ENCODE assay signal across 9 mouse cellular contexts in the genomic region with DNA sequence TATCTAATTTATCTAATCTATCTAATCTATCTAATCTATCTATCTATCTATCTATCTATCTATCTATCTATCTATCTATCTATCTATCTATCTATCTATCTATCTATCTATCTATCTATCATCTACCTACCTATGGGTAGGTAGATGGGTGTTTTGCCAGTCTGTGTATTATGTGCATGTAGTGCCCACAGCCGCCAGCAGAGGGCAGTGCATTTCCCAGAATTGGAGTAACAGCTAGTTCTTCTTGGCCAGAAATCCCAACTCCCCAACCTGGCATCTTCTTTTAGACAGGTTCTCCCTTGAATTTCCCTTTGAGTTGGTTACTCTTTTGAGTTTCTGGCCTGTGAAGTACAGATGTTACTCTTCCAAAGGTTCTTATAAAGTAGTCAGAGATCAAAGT.
DNase-seq lines count a peak whose midpoint lies in the region; ATAC-seq and TF ChIP-seq lines count a peak whose summit lies in the region.
"Had no signal": no experiment of that assay in that cellular context is flagged by ENCODE, and none has a peak within 500 bp of the region (broad histone marks: within the 10 kb centered on the region; RNA-seq: fewer than 3 reads in every experiment).

No protein-coding gene starts in this region.

- peak; percentile 36 to 60 for DNase-seq in cerebellum, adult 18-20 months
- peak; percentile 73 to 76 for DNase-seq in B cell, adult 2 months
- DNase-seq in forelimb bud, embryonic 11.5 days (ENCODE audit: low read depth, low spot score), result peak; percentile 69
- peak; percentile 7 to 55 for DNase-seq in layer of hippocampus, adult 8-10 months (ENCODE audit: low spot score in 2 of 2)
- DNase-seq in lung, postnatal 25 days (ENCODE audit: low spot score), result peak; percentile 51
- peak; percentile 9 to 17 for DNase-seq in spleen, postnatal 36 days (ENCODE audit: low spot score in 2 of 2)

- H3K4me1 ChIP-seq in bone marrow, adult 2 months (ENCODE audit: control insufficient read depth, insufficient read depth, low read length), result no peaks in the 10 kb centered on the region
- H3K4me1 ChIP-seq: midbrain, embryonic 12.5 days had no signal

- H3K27ac ChIP-seq in bone marrow, adult 2 months (ENCODE audit: control insufficient read depth, insufficient read depth, low read depth, low read length, poor library complexity), result no peak overlapping the region
- H3K27ac ChIP-seq: midbrain, embryonic 12.5 days had no signal

- no peak for TF ChIP-seq POLR2A in bone marrow, adult 2 months (IDR thresholded peaks at IDR 0.05; ENCODE audit: borderline replicate concordance, control insufficient read depth, low read depth, low read length)

- no peak for ATAC-seq in cerebellum, adult (ENCODE audit: insufficient number of reproducible peaks, low FRiP score, low TSS enrichment)

- H3K4me3 ChIP-seq in bone marrow, adult 2 months (replicated peaks; ENCODE audit: control insufficient read depth, low read depth, low read length), result no peak overlapping the region
- H3K4me3 ChIP-seq: midbrain, embryonic 12.5 days had no signal

- 0% methylated on average over 1 of the region's 1 CpGs for WGBS in bone marrow, adult 2 months

- TF ChIP-seq CTCF in bone marrow, adult 2 months (IDR thresholded peaks at IDR 0.05; ENCODE audit: control insufficient read depth, insufficient read depth, low read length), result peak; percentile 78

Comparison
In these comparisons a context has a peak if more than half of its experiments do, and no peak if none do; other contexts are left out.
1. DNase-seq: peak in every context shown above with its lines; median percentile 74 in B cell, adult 2 months; 69 in forelimb bud, embryonic 11.5 days; 51 in lung, postnatal 25 days; 48 in cerebellum, adult 18-20 months; 31 in layer of hippocampus, adult 8-10 months; 13 in spleen, postnatal 36 days.